Mouse (Mus musculus): Measurements from ENCODE around the gene Agtpbp1. TPM values are rescaled to one million over a fixed set of nuclear protein-coding genes. Genes with fewer than 3 reads are reported as not detected.

Gene Agtpbp1
- polyA plus RNA-seq, 1 experiment, result 10.1 TPM

DNA sequence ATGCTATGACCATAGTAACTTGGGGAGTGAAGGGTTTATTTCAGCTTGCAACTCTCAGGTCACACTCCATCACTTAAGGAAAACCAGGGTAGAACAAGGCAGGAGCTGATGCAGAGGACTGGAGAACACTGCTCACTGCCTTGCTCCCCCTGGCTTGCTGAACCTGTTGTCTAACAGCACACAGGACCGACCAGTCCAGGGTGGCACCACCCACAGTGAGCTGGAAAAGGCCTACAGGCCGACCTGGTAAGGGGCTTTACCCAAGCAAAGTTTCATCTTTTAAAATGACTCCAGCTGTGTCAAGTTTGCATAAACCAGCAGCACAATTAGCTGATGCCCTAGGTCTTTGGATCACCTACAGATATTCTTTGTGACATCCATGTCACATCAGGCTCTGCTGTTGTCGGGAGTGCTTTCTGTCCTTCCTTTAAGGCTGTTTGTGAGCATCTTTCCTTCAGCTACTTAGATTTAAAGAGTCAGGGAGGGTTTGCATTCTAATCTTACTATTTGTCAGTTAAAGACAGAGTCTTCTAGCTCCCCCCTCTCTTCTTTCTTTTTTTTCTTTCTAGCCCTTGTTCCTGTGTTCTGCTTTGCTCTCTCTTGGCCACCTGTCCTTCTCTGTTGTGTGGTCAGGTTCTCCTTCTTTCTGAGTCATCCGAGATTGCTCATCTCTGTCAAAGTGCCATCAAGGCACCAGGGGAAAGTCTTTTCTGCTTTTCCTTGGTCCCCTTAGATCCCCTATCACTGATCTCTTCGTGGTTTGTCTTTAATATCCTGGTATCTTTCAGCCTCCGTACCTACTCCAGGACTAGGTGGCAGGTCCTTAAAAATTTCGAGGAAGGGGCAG lies 36.8 kb upstream of the Agtpbp1 start:
- H3K27me3 ChIP-seq (ENCODE audit: control insufficient read depth, insufficient read depth, insufficient read length), result no peaks in the 10 kb centered on the region
- no peak overlapping the region for H3K4me2 ChIP-seq (ENCODE audit: low read depth)
- no peak overlapping the region for H3K4me3 ChIP-seq
- no peak overlapping the region for H3ac ChIP-seq (ENCODE audit: control insufficient read depth, insufficient read length)
- H3K36me3 ChIP-seq (ENCODE audit: control insufficient read depth, insufficient read depth), result peaks cover 11% of the 10 kb centered on the region
- H3K79me2 ChIP-seq (ENCODE audit: control insufficient read depth, insufficient read depth), result no peaks in the 10 kb centered on the region
- TF ChIP-seq POLR2AphosphoS2 (IDR thresholded peaks at IDR 0.05; ENCODE audit: insufficient read length, low read depth) (no peak), REST (IDR thresholded peaks at IDR 0.05; ENCODE audit: insufficient read depth, insufficient read length) (no peak), CEBPB (IDR thresholded peaks at IDR 0.05; ENCODE audit: insufficient read depth, poor library complexity, severe bottlenecking) (no peak), MAX (IDR thresholded peaks at IDR 0.05; ENCODE audit: low read depth) (no peak), MYOG (IDR thresholded peaks at IDR 0.05; ENCODE audit: control insufficient read depth in 1 of 3, insufficient read depth in 1 of 3, insufficient read length in 2 of 3, low read depth in 2 of 3) (no peak), TCF12 (IDR thresholded peaks at IDR 0.05; ENCODE audit: insufficient read depth, poor library complexity, severe bottlenecking) (no peak), USF1 (IDR thresholded peaks at IDR 0.05; ENCODE audit: low read depth) (no peak), MYOD1 (IDR thresholded peaks at IDR 0.05; ENCODE audit: control insufficient read depth in 1 of 3, insufficient read length in 2 of 3, low read depth in 2 of 3) (no peak), E2F4 (IDR thresholded peaks at IDR 0.05; ENCODE audit: insufficient read depth) (no peak), TCF3 (IDR thresholded peaks at IDR 0.05; ENCODE audit: insufficient read length, low read depth) (no peak), SRF (IDR thresholded peaks at IDR 0.05; ENCODE audit: control insufficient read depth, insufficient read length, low read depth) (no peak)

DNA sequence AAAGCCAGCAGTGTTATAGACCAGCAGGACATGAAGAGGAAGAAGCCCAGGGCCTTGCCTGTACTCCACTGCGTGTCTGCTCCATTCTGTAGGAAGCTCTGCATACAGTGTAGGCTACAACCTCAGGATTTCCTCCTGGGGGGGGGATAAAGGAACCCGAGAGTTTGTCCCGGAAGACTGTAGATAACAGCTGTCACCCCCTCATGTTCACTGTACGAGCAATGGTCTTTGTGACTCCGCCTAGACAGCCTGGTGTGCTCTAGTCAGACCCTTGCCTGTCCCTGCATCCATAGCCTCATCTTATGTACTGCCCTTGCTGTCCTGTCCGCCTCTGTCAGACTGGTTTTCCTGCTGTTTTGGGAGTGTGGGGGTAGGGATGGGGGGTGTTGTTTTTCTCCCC lies 33.4 kb upstream of the Agtpbp1 start:
- no peak for TF ChIP-seq MAX (IDR thresholded peaks at IDR 0.05; ENCODE audit: low read depth)
- TF ChIP-seq TCF12 (IDR thresholded peaks at IDR 0.05; ENCODE audit: insufficient read depth, poor library complexity, severe bottlenecking), result no peak
- no peak for TF ChIP-seq MYOG (IDR thresholded peaks at IDR 0.05; ENCODE audit: control insufficient read depth in 1 of 3, insufficient read depth in 1 of 3, insufficient read length in 2 of 3, low read depth in 2 of 3)
- TF ChIP-seq USF1 (IDR thresholded peaks at IDR 0.05; ENCODE audit: low read depth), result no peak
- TF ChIP-seq MYOD1 (IDR thresholded peaks at IDR 0.05; ENCODE audit: control insufficient read depth in 1 of 3, insufficient read length in 2 of 3, low read depth in 2 of 3), result no peak
- TF ChIP-seq CEBPB (IDR thresholded peaks at IDR 0.05; ENCODE audit: insufficient read depth, poor library complexity, severe bottlenecking), result no peak
- TF ChIP-seq POLR2AphosphoS2 (IDR thresholded peaks at IDR 0.05; ENCODE audit: insufficient read length, low read depth), result no peak
- TF ChIP-seq SRF (IDR thresholded peaks at IDR 0.05; ENCODE audit: control insufficient read depth, insufficient read length, low read depth), result no peak
- TF ChIP-seq TCF3 (IDR thresholded peaks at IDR 0.05; ENCODE audit: insufficient read length, low read depth), result no peak
- no peak for TF ChIP-seq POLR2A (IDR thresholded peaks at IDR 0.05; ENCODE audit: insufficient read length, low read depth)
- TF ChIP-seq REST (IDR thresholded peaks at IDR 0.05; ENCODE audit: insufficient read depth, insufficient read length), result no peak
- Histone ChIP-seq H3K27me3 (ENCODE audit: control insufficient read depth, insufficient read depth, insufficient read length) (no peaks in the 10 kb centered on the region), H3K4me2 (ENCODE audit: low read depth) (no peak overlapping the region), H3K4me3 (no peak overlapping the region), H3ac (ENCODE audit: control insufficient read depth, insufficient read length) (no peak overlapping the region), H3K36me3 (ENCODE audit: control insufficient read depth, insufficient read depth) (peaks cover 15% of the 10 kb centered on the region), H3K79me2 (ENCODE audit: control insufficient read depth, insufficient read depth) (no peaks in the 10 kb centered on the region)

DNA sequence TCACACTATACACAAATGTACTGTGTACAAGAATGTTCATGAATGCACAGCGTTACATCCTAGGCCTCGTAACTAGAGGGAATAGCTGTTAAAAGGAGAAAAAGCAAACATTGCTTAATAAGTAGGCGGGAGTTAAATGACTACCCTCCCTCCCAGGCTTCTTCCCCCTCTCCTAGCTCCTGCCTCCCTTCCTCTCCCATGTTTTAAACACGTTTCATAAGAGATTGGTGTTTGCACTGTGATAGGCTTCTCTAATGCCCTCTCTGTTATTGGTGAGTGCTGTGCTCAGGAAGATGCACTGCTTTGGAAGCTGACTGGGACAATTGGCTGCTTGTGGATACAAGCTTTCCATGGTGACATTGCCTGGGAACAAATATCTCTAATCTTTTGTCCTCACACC lies 30.5 kb upstream of the Agtpbp1 start:
- Histone ChIP-seq H3K79me2 (ENCODE audit: control insufficient read depth, insufficient read depth) (no peaks in the 10 kb centered on the region), H3K4me2 (ENCODE audit: low read depth) (no peak overlapping the region), H3ac (ENCODE audit: control insufficient read depth, insufficient read length) (no peak overlapping the region), H3K4me3 (no peak overlapping the region), H3K27me3 (ENCODE audit: control insufficient read depth, insufficient read depth, insufficient read length) (no peaks in the 10 kb centered on the region), H3K36me3 (ENCODE audit: control insufficient read depth, insufficient read depth) (peaks cover 34% of the 10 kb centered on the region)
- TF ChIP-seq USF1 (IDR thresholded peaks at IDR 0.05; ENCODE audit: low read depth), result no peak
- no peak for TF ChIP-seq POLR2A (IDR thresholded peaks at IDR 0.05; ENCODE audit: insufficient read length, low read depth)
- TF ChIP-seq MYOG (IDR thresholded peaks at IDR 0.05; ENCODE audit: control insufficient read depth in 1 of 3, insufficient read depth in 1 of 3, insufficient read length in 2 of 3, low read depth in 2 of 3), result no peak
- TF ChIP-seq TCF3 (IDR thresholded peaks at IDR 0.05; ENCODE audit: insufficient read length, low read depth), result no peak
- no peak for TF ChIP-seq TCF12 (IDR thresholded peaks at IDR 0.05; ENCODE audit: insufficient read depth, poor library complexity, severe bottlenecking)
- TF ChIP-seq REST (IDR thresholded peaks at IDR 0.05; ENCODE audit: insufficient read depth, insufficient read length), result no peak
- TF ChIP-seq E2F4 (IDR thresholded peaks at IDR 0.05; ENCODE audit: insufficient read depth), result no peak
- TF ChIP-seq POLR2AphosphoS2 (IDR thresholded peaks at IDR 0.05; ENCODE audit: insufficient read length, low read depth), result no peak
- no peak for TF ChIP-seq CEBPB (IDR thresholded peaks at IDR 0.05; ENCODE audit: insufficient read depth, poor library complexity, severe bottlenecking)
- no peak for TF ChIP-seq SRF (IDR thresholded peaks at IDR 0.05; ENCODE audit: control insufficient read depth, insufficient read length, low read depth)
- no peak for TF ChIP-seq MYOD1 (IDR thresholded peaks at IDR 0.05; ENCODE audit: control insufficient read depth in 1 of 3, insufficient read length in 2 of 3, low read depth in 2 of 3)
- no peak for TF ChIP-seq MAX (IDR thresholded peaks at IDR 0.05; ENCODE audit: low read depth)

DNA sequence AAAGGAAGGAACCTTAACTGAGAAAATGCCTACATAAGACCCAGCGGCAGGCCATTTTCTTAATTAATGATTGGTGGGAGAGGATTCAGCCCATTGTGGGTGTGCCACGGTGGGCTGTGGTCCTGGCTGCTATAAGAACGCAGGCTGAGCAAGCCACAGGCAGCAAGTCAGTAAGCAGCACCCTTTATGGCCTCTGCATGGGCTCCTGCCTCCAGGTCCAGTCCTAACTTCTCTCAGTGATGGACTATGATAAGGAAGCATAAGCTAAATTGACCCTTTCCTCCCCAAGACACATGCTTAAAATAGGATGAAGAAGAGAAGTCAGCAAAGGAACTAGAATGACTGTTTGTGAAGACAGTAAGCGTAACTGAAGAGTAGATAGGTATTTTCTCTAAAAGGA lies 30.1 kb upstream of the Agtpbp1 start:
- TF ChIP-seq USF1 (IDR thresholded peaks at IDR 0.05; ENCODE audit: low read depth) (no peak), MYOG (IDR thresholded peaks at IDR 0.05; ENCODE audit: control insufficient read depth in 1 of 3, insufficient read depth in 1 of 3, insufficient read length in 2 of 3, low read depth in 2 of 3) (no peak), POLR2AphosphoS2 (IDR thresholded peaks at IDR 0.05; ENCODE audit: insufficient read length, low read depth) (no peak), E2F4 (IDR thresholded peaks at IDR 0.05; ENCODE audit: insufficient read depth) (no peak), REST (IDR thresholded peaks at IDR 0.05; ENCODE audit: insufficient read depth, insufficient read length) (no peak), MAX (IDR thresholded peaks at IDR 0.05; ENCODE audit: low read depth) (no peak), TCF3 (IDR thresholded peaks at IDR 0.05; ENCODE audit: insufficient read length, low read depth) (no peak), SRF (IDR thresholded peaks at IDR 0.05; ENCODE audit: control insufficient read depth, insufficient read length, low read depth) (no peak), TCF12 (IDR thresholded peaks at IDR 0.05; ENCODE audit: insufficient read depth, poor library complexity, severe bottlenecking) (no peak), POLR2A (IDR thresholded peaks at IDR 0.05; ENCODE audit: insufficient read length, low read depth) (no peak), MYOD1 (IDR thresholded peaks at IDR 0.05; ENCODE audit: control insufficient read depth in 1 of 3, insufficient read length in 2 of 3, low read depth in 2 of 3) (no peak), CEBPB (IDR thresholded peaks at IDR 0.05; ENCODE audit: insufficient read depth, poor library complexity, severe bottlenecking) (no peak)
- peaks cover 36% of the 10 kb centered on the region for H3K36me3 ChIP-seq (ENCODE audit: control insufficient read depth, insufficient read depth)
- no peaks in the 10 kb centered on the region for H3K79me2 ChIP-seq (ENCODE audit: control insufficient read depth, insufficient read depth)
- H3K4me2 ChIP-seq (ENCODE audit: low read depth), result no peak overlapping the region
- no peak overlapping the region for H3ac ChIP-seq (ENCODE audit: control insufficient read depth, insufficient read length)
- H3K27me3 ChIP-seq (ENCODE audit: control insufficient read depth, insufficient read depth, insufficient read length), result no peaks in the 10 kb centered on the region
- no peak overlapping the region for H3K4me3 ChIP-seq
